Mouse (Mus musculus) liver, postnatal 0 days (tissue): ENCODE measurements around the gene Zfp872.

Experiments
- CTCF ChIP-seq: sonication (generic); IDR thresholded peaks from 2 replicates; pipeline ENCODE4 v1.5.1; 2016; ENCODE audit warnings: antibody characterized with exemption, low read depth
- EP300 ChIP-seq: IDR thresholded peaks from 2 replicates; pipeline ENCODE4 v1.6.1; 2016; ENCODE audit warnings: antibody characterized with exemption, low read depth, mild to moderate bottlenecking

- TF ChIP-seq CTCF (no peak), EP300 (no peak)
These were observed 26.6 kb upstream of the Zfp872 start for GRCm38 (mm10) chr9:22161299-22161698.
